Mouse (Mus musculus) kidney, adult 9 months (tissue): Measurements from ENCODE around the gene Serac1.
A peak's percentile ranks its signal among the peaks of the same experiment; 100 is the strongest.

Source experiments
- DNase-seq: peaks from one replicate; pipeline ENCODE4 v3.0.0; 2022

Gene Serac1

DNA sequence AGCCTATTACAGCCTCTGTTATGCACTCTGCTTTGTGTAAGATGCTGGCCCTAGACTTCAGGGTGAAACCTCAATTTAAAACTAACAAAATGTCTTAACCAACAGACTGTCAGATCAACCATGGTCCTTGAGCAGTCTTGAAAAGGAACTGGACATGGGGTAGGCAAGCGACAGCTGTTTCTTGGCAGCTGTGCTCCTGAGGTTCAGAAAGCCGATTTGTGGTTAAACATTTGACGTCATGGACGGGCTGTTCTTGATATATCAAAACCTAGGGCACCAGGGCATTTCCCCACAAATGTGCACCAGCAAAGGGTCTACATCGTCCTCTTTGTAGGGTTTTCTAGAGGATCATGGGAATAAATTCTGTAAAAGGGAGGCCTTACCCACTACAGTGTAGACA, 16.0 kb downstream of the Serac1 start:
- peak; percentile 16 for DNase-seq

- DNase-seq, result no peak
These were observed 16.7 kb downstream of the Serac1 start for GRCm38 (mm10) chr17:6062793-6063192.

- peak; percentile 74 for DNase-seq
These were observed 24.6 kb downstream of the Serac1 start for GRCm38 (mm10) chr17:6054934-6055355.

- no peak for DNase-seq
These were observed 26.7 kb downstream of the Serac1 start for GRCm38 (mm10) chr17:6052801-6053200.

DNA sequence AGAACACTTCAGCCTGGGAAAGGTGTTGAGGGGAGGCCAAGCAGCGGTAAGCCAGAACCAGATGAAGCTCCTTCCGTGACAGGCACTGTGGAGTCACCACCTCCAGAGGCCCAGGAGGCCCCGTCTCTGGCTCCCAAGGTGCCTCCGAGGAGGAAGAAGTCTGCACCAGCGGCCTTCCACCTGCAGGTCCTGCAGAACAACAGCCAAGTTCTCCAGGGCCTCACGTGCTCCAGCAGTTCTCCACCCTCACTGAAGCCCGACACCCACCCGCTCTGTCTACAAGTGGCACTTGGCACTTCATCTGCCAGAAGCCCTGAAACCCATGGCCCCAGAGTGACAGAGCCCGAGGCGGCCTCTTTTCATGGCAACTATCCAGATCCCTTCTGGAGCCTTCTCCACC, 42.0 kb downstream of the Serac1 start:
- DNase-seq, result no peak

- no peak for DNase-seq
These were observed 42.7 kb downstream of the Serac1 start for GRCm38 (mm10) chr17:6036872-6037271.

GRCm38 (mm10) chr17:6036458-6036857, 43.1 kb downstream of the Serac1 start:
- DNase-seq, result peak; percentile 77

DNA sequence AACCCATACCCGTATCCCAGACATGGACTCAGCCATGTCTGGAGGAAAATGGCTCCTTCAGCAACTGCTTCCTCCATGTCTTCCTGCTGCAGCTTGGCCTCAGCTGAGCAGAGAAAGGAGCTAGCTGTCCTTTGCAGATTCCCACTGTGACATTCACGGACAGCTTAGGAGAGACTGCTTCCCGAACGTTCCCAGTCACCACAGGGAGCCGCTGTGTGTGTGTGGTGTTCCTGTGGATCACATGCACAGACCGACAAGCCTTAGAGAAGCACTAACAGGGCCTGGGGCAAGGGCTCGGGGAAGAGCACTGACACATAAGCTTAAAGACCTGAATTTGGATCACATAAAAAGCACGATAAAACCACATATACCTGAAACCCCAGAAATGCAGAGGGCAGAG, 43.9 kb downstream of the Serac1 start:
- DNase-seq, result no peak

GRCm38 (mm10) chr17:6025831-6026230, 53.7 kb downstream of the Serac1 start:
- DNase-seq, result no peak

DNA sequence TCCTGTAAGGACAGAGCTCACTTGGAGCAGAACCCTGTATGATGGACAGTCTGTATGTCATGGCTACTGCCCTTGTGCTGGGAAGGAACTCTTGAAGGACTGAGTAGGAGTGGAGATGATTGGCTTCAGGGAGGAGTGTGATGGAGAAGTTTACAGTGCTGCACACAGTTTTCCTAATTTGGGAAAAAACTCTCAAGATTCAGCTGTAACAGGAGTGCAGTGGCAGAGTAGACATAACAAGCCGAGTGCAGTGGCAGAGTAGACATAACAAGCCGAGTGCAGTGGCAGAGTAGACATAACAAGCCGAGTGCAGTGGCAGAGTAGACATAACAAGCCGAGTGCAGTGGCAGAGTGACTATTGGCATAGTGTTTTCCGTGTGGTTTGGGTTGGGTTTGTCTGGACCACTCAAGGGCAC, 58.2 kb downstream of the Serac1 start:
- peak; percentile 38 for DNase-seq

DNA sequence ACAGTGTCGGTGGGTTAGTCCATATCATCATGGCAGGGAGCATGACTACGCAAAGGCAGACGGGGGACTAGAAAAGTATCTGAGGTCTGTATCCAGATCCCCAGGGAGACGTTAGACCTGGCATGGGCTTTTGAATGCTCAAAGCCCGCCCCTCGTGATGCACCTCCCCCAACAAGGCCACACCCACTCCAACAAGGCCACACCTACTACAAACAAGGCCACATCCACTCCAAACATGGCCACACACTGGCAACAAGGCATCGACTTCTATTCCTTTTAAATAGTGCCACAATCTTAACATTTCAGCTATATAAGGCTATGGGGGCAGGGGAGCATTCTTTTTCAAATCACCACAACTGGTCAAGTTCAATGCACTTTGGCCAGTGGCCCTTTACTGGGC, 58.9 kb downstream of the Serac1 start:
- DNase-seq, result peak; percentile 35

GRCm38 (mm10) chr17:6019776-6020175, 59.8 kb downstream of the Serac1 start:
- peak; percentile 52 for DNase-seq

DNA sequence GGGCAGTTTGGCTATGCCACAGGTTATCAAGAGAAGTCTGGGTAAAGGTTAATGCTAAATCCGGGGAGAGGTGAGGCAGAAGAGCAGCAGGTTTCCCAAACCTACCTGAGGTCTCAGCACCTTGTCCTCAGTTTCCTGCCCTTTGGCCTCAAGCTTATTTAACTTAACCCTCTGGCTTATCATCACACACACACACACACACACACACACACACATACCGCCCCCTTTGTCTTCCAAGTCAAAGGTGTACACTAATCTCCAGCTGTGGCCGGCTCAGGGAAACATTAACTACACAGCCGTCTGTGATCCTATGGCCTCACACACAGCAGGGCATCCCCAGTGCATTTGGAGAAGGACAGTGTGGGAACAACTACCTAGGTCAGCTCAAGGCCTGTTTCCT, 61.2 kb downstream of the Serac1 start:
- peak; percentile 48 for DNase-seq

GRCm38 (mm10) chr17:6017268-6017667, 62.3 kb downstream of the Serac1 start:
- DNase-seq, result no peak

DNA sequence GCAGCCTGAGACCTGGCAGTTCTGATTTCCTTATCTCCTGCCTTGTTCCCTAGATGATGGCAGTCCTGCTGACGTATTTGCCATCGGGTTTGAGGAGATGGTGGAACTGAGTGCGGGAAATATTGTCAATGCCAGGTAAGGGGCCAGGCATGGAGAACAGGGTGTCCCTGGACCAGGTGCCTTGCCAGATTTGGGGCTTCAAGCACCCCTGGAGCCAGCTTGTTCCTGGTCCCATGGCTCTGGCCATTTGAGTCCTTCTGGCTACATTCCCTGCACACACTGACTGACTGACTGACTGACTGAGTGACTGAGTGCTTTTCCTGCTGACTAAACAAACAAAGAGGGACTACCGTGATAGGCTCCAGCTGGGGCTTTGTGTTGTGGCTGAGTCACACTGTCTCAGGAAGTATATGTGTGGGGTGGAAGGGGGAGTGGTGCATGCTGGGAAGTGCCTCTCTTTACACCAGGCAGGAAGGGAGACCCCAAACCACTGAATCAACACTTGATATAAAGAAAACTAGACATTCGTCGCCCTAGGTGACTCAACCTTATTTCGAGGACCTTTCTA, 63.2 kb downstream of the Serac1 start:
- DNase-seq, result no peak

DNA sequence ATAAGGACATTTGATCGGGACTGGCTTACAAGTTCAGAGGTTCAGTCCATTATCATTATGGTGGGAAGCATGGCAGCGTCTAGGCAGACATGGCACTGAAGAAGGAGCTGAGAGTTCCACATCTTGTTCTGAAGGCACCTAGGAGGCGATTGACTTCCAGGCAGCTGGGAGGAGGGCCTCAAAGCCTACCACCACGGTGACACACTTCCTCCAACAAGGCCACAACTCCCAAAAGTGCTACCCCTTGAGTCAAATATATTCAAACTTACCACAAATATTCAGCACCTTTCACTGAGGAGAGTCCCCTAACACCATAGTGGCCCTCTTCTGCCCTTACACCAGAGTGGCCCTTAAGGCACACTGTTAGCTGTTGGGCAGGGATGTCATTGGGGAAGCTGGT, 64.6 kb downstream of the Serac1 start:
- DNase-seq, result no peak

DNA sequence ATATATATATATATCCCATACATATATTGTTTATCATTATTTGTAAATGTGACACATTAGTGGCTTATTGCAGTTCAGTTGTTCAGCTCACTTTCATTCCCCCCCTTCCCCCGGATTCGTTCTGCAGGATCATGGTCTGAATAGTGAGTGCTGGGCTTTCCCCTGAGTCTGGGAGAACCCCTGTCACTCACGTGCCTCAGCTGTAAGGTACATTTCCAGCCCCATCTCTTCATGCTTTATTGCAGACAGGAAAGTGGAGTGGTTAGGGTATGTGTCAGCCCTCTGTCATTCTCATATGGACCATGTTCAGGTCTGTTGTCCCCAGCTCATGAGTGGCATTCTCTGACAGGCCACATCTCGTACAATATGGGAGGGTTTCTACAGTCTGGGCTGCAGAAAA, 66.5 kb downstream of the Serac1 start:
- DNase-seq, result no peak

DNA sequence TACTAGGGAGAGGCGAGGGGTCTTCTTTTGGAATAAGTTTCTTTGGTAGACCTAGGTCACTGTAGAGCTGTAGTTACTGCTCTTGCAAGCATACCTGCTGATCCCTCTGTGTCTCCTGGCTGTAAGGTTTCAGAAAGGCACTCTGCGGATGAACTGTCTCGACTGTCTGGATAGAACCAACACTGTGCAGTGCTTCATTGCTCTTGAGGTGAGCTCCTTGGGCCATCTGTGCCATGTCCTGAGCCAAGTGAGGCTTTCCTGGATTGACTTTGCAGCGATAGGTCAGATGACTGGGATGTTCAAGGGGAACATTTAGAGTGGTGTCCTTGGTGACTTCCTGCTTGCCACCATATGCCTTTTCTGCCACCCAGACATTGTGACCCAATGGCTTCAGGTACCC, 69.9 kb downstream of the Serac1 start:
- no peak for DNase-seq

- no peak for DNase-seq
These were observed 71.0 kb downstream of the Serac1 start for GRCm38 (mm10) chr17:6008590-6008989.

GRCm38 (mm10) chr17:6007902-6008301, 71.6 kb downstream of the Serac1 start:
- DNase-seq, result no peak

DNA sequence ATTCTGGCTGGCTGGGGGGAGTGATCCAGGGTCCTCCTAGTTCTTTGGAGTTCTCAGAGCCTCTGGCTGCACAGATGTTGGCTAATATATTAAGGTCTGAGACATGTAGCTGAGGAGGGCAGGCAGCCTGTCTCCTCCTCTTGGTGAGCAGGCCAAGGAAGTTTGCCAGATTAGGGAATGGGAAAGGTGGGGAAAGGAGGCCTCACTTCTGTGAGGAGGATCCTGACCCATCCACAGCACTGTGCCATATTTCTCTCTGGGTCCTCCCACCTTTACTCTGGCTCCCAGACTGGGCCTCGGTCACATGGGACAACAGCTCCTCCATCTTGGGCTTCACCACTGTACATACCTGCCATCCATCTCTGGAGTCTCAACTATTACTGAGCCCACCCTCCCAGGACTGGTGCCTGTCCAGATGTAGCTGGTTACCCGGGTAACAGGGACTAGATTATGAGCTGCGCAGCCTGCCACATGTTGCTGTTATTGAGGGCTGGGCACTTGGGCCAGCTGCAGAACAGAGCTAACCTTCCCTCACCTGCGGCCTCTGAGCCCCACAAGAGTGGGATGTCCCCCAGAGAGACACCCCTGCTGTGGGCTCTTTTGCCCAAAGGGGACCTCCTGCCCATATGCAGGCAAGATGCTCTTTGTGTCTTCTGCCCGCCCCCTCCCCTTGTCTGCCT, 72.3 kb downstream of the Serac1 start:
- DNase-seq, result no peak

- DNase-seq, result peak; percentile 75
These were observed 73.7 kb downstream of the Serac1 start for GRCm38 (mm10) chr17:6005638-6006471.

DNA sequence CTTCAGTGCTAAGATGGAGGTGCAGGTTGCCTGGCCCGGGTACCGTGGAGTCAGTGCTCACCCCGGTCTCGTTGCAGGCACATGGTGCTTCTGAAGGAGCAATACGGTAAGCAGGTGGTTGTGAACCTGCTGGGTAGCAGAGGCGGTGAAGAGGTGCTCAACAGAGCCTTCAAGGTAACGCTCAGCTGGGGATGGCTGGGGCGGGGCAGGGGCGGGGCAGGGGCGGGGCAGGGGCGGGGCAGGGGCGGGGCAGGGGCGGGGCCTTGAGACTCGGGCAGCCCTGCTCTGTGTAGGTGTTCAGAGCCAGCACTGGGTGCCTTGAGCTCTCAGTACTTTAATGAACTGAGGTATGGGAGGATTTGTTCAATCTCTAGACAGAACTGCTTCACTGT, 74.3 kb downstream of the Serac1 start:
- DNase-seq, result no peak

DNA sequence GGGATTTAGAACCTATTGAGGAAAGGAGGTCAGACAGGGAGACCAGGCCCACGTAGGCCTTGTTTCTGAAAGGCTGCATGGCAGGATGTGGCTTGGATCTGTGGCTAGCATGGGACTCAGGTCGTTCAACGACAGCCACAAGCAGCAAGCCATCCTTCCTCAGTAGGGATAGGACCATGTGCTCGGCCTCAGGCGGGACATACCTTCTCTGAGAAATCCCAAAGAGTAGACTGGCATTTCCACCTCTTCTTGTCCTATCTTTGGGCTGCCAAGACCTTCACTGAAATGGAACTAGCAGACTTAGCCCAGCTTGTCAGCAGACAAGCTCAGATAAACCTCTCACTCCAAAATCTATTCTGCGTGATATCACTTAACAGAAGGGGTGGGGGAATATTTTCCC, 75.9 kb downstream of the Serac1 start:
- DNase-seq, result no peak
